Mouse (Mus musculus) forebrain, postnatal 0 days (tissue): Measurements from ENCODE around the gene Sec13. TPM values are rescaled to one million over a fixed set of nuclear protein-coding genes. Genes with fewer than 3 reads are reported as not detected.
"Not testable (repeated sequence)": the region's sequence is repeated elsewhere in the genome, so short reads cannot be mapped to it uniquely, and the experiment has no call there.

Experiments
- ATAC-seq: fragments of 200-750 bp; cut with Nextera tagmentation; 2 replicates; pipeline ENCODE4 v1.8.0; 2017; ENCODE audit warnings: mild to moderate bottlenecking, moderate library complexity
- DNase-seq: peaks from one replicate; pipeline ENCODE4 v3.0.0-alpha.2; 2015
- H3K27ac ChIP-seq: fragments of 300-500 bp; sonication (generic); 2 replicates; pipeline ENCODE4 v1.5.1; 2014; ENCODE audit warnings: low read depth, mild to moderate bottlenecking, antibody characterized with exemption, low read length, moderate library complexity, mixed read lengths
- H3K27me3 ChIP-seq: fragments of 300-500 bp; sonication (generic); 2 replicates; pipeline ENCODE4 v1.6.1; 2014; ENCODE audit warnings: mild to moderate bottlenecking, low read length, mixed read lengths; ENCODE audit not compliant: insufficient read depth
- H3K36me3 ChIP-seq: fragments of 300-500 bp; sonication (generic); 2 replicates; pipeline ENCODE4 v1.6.1; 2014; ENCODE audit warnings: mild to moderate bottlenecking, moderate library complexity; ENCODE audit not compliant: insufficient read depth
- H3K4me1 ChIP-seq: fragments of 300-500 bp; sonication (generic); 2 replicates; pipeline ENCODE4 v1.6.1; 2014; ENCODE audit warnings: antibody characterized with exemption; ENCODE audit not compliant: insufficient read depth
- H3K4me2 ChIP-seq: fragments of 300-500 bp; sonication (generic); 2 replicates; pipeline ENCODE4 v1.6.1; 2014; ENCODE audit warnings: low read depth, mild to moderate bottlenecking, moderate library complexity
- H3K4me3 ChIP-seq: fragments of 300-500 bp; sonication (generic); 2 replicates; pipeline ENCODE4 v1.5.1; 2014; ENCODE audit warnings: low read depth, low read length, mixed read lengths
- H3K9ac ChIP-seq: fragments of 300-500 bp; sonication (generic); 2 replicates; pipeline ENCODE4 v1.6.1; 2014; ENCODE audit warnings: mild to moderate bottlenecking
- H3K9me3 ChIP-seq: fragments of 300-500 bp; sonication (generic); 2 replicates; pipeline ENCODE4 v1.6.1; 2016; ENCODE audit warnings: low read length
- CTCF ChIP-seq: sonication (generic); IDR thresholded peaks from 2 replicates; pipeline ENCODE4 v1.5.1; 2016; ENCODE audit warnings: antibody characterized with exemption, control low read depth, low read depth
- WGBS: fragments of 180-500 bp; shearing (Covaris S2); extraction: QIAGEN DNeasy Blood & Tissue Kit; methylation state at CpG from one replicate; pipeline ENCODE4 v1.1.7; 2014; 5-methylcytosine and 5-hydroxymethylcytosine counted together
- polyA plus RNA-seq: library from polyadenylated mRNA; unstranded; fragments of >200 nt; fragmentation: Nextera tagmentation; extraction: Ambion mirVana; gene quantifications from 2 replicates; pipeline ENCODE4 v1.2.1, GENCODE M21; 2015
- total RNA-seq: library from RNA; depleted of rRNA; stranded (reverse); fragments of >200 nt; gene quantifications from 2 replicates; pipeline ENCODE4 v1.2.3, GENCODE M21; 2014

Sec13 gene
- total and polyA plus RNA-seq, 2 experiments from 2014 or later, result 167 to 183 TPM

DNA sequence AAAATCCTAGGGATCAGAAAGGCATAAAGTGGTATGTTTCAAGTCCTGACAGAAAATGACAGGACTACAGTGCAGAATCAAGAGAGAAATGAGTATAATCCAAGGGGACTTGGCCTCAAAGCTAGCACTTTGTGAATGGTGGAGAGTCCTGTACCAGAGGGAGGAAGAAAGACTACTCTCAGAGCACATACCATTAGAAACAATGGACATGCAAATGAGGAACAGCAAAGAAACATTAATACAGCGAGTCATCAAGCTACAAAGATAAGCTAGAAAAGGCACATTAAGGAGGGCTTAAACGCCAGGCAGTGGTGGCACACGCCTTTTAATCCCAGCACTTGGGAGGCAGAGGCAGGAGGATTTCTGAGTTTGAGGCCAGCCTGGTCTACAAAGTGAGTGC is 9.2 kb downstream of the Sec13 start:
- peaks cover 81% of the 10 kb centered on the region for H3K36me3 ChIP-seq
- no peak for TF ChIP-seq CTCF
- H3K27me3 ChIP-seq, result no peaks in the 10 kb centered on the region
- no peaks in the 10 kb centered on the region for H3K9me3 ChIP-seq
- H3K4me3 ChIP-seq, result no peak overlapping the region
- no peak overlapping the region for H3K9ac ChIP-seq
- DNase-seq (no peak), ATAC-seq (no peak)
- no peaks in the 10 kb centered on the region for H3K4me1 ChIP-seq
- 90% methylated on average over 3 of the region's 3 CpGs for WGBS
- H3K4me2 ChIP-seq, result no peak overlapping the region
- H3K27ac ChIP-seq, result no peak overlapping the region

DNA sequence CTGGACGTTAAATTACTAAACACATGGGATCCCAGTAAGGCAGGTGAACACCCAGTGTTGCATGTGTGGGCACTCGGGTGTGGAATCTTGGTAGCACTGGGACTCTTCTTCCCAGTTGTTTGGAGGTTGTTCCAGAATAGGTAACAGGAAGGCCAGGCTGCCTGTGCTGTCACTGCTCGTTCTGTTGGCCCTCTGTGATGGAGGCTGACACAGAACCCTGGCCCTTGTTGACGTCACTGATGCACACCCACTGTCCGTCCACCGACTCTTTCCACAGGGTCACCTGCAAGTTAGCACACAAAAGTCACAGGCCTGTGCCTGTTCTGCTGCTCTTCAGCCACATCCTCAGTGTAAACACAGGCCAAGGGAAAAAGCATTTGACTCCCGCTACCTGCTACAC is 12.4 kb downstream of the Sec13 start:
- no peak overlapping the region for H3K9ac ChIP-seq
- ATAC-seq (no peak), DNase-seq (no peak)
- H3K4me3 ChIP-seq, result no peak overlapping the region
- H3K9me3 ChIP-seq, result no peaks in the 10 kb centered on the region
- no peaks in the 10 kb centered on the region for H3K27me3 ChIP-seq
- 92% methylated on average over 7 of the region's 7 CpGs for WGBS
- peaks cover 70% of the 10 kb centered on the region for H3K36me3 ChIP-seq
- no peak overlapping the region for H3K27ac ChIP-seq
- H3K4me1 ChIP-seq, result no peaks in the 10 kb centered on the region
- H3K4me2 ChIP-seq, result no peak overlapping the region
- TF ChIP-seq CTCF, result no peak

DNA sequence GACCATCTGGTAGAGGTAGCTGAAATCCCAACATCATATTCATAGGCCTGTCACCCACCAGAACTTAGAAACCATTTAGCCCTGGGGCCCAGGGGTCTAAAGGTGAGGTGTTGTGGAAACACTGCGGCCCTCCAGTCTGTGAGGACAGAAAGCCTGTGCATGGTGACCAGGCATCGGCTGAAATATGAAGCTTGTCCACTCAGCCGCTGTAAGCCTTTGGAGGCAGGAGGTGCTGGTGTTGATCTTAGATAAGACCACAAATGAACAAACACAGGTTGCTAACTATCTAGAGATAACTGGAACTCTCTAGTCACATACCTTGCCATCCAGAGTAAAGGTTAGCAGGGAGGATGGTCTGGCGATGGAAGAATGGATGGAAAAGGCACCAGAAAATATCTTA is 19.5 kb downstream of the Sec13 start:
- ATAC-seq (no peak), DNase-seq (no peak)
- peaks cover 63% of the 10 kb centered on the region for H3K36me3 ChIP-seq
- no peak overlapping the region for H3K9ac ChIP-seq
- WGBS, result 95% methylated on average over 4 of the region's 4 CpGs
- no peaks in the 10 kb centered on the region for H3K4me1 ChIP-seq
- no peak for TF ChIP-seq CTCF
- no peak overlapping the region for H3K4me2 ChIP-seq
- H3K9me3 ChIP-seq, result no peaks in the 10 kb centered on the region
- H3K27me3 ChIP-seq, result no peaks in the 10 kb centered on the region
- no peak overlapping the region for H3K4me3 ChIP-seq
- H3K27ac ChIP-seq, result no peak overlapping the region

DNA sequence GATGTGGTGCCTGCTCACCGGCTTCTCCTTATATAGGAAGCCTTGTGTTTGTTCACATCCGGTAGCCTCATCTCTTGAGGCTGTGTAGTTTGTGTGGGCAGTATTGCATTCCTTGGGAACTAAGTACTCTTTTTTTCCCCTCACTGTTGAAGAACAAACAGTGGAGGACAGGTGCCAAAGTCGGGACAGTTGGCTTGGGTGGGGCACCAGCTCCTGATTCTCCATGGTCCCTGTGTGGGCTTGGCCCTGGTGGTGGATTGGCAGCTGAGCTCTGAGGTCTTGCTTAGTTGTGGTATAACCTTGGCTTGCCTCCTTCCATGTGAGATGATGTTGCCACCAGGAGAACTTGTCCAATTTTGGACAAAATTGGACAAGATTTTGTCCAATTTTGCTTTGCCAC is 20.7 kb downstream of the Sec13 start, which contains the start of gene Ghrl:
TSS of gene Ghrl (minus strand) at position 3 of the 400 bp plus-strand sequence.
- 91% methylated on average over 3 of the region's 3 CpGs for WGBS
- Histone ChIP-seq H3K9ac (no peak within 1 kb of the TSS), H3K27me3 (no peaks in the 10 kb centered on the region), H3K4me1 (no peaks in the 10 kb centered on the region), H3K27ac (no peak within 1 kb of the TSS), H3K4me3 (no peak within 1 kb of the TSS), H3K9me3 (no peaks in the 10 kb centered on the region), H3K36me3 (peaks cover 68% of the 10 kb centered on the region), H3K4me2 (no peak within 1 kb of the TSS)
- no peak for TF ChIP-seq CTCF
- DNase-seq (no peak), ATAC-seq (no peak)

DNA sequence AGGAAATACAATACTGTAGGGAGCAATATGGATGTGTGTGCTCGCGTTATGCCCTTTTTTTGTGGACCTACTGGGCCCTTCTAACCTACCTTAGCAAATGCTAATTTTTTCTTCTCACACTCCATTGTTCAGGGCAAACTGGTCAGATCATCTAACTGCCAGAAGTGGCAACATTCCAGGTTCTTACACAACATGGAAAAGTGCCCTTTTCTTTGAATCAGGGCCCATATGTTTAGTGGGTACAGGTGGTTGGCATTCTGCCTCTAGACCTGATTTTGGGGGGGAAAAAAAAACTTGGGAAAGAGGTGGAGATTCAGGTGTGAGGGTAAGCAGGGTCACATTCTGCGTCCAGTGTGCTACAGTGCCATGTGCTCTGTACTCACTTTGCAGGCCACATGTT is 23.0 kb downstream of the Sec13 start:
- Histone ChIP-seq H3K27me3 (no peaks in the 10 kb centered on the region), H3K9me3 (no peaks in the 10 kb centered on the region), H3K4me1 (no peaks in the 10 kb centered on the region), H3K4me2 (no peak overlapping the region), H3K9ac (no peak overlapping the region), H3K36me3 (peaks cover 77% of the 10 kb centered on the region), H3K27ac (no peak overlapping the region), H3K4me3 (no peak overlapping the region)
- no peak for TF ChIP-seq CTCF
- 73% methylated on average over 3 of the region's 3 CpGs for WGBS
- no peak for DNase-seq
- ATAC-seq, result no peak

DNA sequence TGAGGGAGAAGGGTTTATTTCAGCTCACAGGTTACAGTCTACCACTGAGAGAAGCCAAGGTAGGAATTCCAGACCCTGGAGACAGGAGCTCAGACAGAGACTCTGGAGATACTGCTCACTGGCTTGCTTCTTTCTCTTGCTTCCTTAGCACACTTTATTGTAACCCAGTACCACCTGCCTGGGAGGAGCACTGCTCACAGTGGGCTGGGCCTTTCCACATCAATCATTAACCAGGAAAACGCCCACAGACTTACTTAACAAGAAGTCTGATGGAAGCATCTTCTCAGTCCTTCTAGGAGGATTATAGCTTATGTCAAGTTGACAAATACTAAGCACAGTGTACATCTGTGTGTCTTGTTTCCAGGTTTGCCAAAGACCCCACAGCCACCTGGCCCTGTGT is 25.7 kb downstream of the Sec13 start:
- Histone ChIP-seq H3K27me3 (no peaks in the 10 kb centered on the region), H3K27ac (no peak overlapping the region), H3K4me1 (no peaks in the 10 kb centered on the region), H3K9ac (no peak overlapping the region), H3K4me2 (no peak overlapping the region), H3K36me3 (peaks cover 84% of the 10 kb centered on the region), H3K9me3 (no peaks in the 10 kb centered on the region), H3K4me3 (no peak overlapping the region)
- WGBS, result 89% methylated on average over 1 of the region's 1 CpGs
- DNase-seq (no peak), ATAC-seq (no peak)
- TF ChIP-seq CTCF, result no peak

DNA sequence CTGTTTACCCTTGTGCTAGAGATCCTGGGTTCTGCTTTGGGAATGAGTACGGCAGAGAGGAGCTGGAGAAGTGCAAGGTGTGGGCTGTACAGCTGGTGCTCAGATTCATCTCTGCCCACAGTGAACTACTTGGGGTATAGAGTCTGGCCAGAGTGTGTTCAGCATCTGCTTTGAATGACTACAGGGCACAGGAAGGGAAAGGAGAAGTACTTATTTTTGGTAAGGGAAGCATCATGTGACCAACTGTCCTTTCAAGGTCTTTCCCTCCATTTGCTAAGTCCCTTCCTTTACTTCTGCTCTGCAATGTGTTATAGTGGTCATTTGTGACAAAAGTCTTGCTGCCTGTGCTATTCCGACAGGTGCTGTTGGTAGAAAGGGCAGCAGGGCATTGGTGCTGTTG is 26.3 kb downstream of the Sec13 start:
- Histone ChIP-seq H3K9ac (no peak overlapping the region), H3K27ac (no peak overlapping the region), H3K9me3 (no peaks in the 10 kb centered on the region), H3K4me2 (no peak overlapping the region), H3K27me3 (no peaks in the 10 kb centered on the region), H3K4me1 (no peaks in the 10 kb centered on the region), H3K36me3 (peaks cover 84% of the 10 kb centered on the region), H3K4me3 (no peak overlapping the region)
- 93% methylated on average over 2 of the region's 2 CpGs for WGBS
- ATAC-seq (no peak), DNase-seq (no peak)
- TF ChIP-seq CTCF, result no peak

DNA sequence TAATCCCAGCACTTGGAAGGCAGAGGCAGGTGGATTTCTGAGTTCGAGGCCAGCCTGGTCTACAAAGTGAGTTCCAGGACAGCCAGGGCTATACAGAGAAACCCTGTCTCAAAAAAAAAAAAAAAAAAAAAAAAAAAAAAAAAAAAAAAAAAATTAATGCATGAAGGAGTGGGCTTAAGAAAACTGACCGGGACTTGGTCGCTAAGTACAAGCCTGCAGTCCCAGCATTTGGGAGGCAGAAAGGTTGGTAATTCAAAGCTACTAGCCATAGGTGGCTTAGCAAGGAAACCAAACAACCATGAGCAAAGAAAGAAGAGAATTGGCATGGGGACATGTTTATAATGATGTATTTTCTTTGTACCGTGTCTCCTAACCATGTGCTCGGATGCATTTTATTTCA is 27.2 kb downstream of the Sec13 start:
- WGBS, result 90% methylated on average over 4 of the region's 5 CpGs
- H3K9me3 ChIP-seq, H3K27ac ChIP-seq, H3K4me1 ChIP-seq, H3K4me3 ChIP-seq, H3K9ac ChIP-seq, H3K27me3 ChIP-seq, ATAC-seq, H3K4me2 ChIP-seq, DNase-seq: not testable (repeated sequence)
- peaks cover 86% of the 10 kb centered on the region for H3K36me3 ChIP-seq
